Mouse (Mus musculus) mature B cell (primary cell): ENCODE results near the gene Tmx2.
"Not testable (repeated sequence)": the region's sequence is repeated elsewhere in the genome, so short reads cannot be mapped to it uniquely, and the experiment has no call there.

ENCODE experiments used
- in situ Hi-C: fragments of 300-500 bp; cut with MboI; formaldehyde crosslinking; loops from 2 replicates; pipeline ENCODE4 v1.14.3; 2019

Tmx2 gene

GRCm38 (mm10) chr2:84688080-84688844 lies 9.3 kb upstream of the Tmx2 start:
- in situ Hi-C loops: no loop called here

DNA sequence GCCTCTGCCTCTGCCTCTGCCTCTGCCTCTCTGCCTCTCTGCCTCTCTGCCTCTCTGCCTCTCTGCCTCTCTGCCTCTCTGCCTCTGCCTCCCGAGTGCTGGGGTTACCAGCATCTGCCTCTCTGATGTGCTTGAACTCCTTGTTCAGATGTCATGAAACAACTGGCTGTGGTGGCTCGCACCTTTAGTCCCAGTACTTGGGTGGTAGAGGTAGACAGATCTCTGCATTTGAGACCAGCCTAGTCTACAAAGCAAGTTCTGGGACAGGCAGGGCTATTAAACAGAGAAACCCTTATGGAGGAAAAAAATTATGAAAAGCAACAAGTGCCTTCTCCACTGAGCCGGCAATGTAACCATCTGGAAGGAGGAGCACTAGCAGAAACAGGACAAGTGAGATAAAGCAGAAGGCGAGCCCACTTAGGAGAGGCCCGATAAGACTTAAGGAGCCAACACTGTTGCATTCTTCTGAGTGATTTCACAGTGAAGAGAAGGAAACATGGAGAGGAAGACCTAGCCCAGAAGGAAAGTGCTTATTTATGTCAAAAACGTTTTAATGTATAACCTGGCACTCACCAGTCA lies 3.8 kb upstream of the Tmx2 start:
- in situ Hi-C loops: no loop called here

DNA sequence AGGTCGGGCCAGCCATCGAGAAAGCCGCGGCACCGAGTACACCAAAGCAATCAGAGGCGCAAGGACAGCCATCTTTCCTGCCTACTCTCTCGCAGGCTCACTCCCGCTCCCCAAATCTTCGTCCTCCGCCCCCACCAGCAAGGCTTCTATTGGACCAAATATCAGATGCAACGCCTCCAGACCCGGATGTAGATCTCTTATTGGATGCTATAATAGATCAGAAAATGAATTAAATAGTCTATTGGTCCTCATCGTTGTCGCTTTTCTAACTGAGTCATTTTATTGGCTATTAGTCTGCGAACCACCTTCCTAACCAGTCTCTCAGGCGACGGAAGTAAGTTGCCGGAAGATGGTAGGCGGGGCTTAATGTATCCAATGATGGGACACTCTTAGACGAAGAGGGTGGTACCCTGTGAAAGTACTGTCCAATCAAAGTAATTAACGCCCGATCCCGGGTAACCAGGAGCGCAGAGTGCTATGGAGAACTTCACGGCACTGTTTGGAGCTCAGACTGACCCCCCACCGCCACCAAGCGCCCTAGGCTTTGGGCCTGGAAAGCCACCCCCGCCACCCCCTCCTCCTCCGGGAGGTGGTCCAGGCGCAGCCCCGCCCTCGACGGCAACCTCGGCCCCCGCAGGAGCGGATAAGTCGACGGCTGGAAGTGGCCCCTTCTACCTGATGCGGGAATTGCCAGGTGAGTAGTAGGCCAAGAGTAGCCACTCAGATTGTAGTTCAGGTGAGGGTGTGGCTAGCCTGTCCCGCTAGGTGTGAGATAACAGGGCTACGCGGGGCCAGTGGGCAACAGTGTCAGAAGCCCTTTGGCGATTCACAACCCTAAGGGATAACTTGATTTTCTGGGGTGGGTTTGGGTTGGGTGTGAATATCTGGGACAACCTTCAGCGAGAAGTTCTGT lies 716 bp downstream of the Tmx2 start, which contains the start of the genes Gm28635 and Med19:
Gene Gm28635, minus strand, starts transcription at position 74 of the 913 bp plus-strand sequence.
Gene Med19, plus strand, starts transcription at position 435 of the 913 bp plus-strand sequence.
- in situ Hi-C loops: no loop called here

DNA sequence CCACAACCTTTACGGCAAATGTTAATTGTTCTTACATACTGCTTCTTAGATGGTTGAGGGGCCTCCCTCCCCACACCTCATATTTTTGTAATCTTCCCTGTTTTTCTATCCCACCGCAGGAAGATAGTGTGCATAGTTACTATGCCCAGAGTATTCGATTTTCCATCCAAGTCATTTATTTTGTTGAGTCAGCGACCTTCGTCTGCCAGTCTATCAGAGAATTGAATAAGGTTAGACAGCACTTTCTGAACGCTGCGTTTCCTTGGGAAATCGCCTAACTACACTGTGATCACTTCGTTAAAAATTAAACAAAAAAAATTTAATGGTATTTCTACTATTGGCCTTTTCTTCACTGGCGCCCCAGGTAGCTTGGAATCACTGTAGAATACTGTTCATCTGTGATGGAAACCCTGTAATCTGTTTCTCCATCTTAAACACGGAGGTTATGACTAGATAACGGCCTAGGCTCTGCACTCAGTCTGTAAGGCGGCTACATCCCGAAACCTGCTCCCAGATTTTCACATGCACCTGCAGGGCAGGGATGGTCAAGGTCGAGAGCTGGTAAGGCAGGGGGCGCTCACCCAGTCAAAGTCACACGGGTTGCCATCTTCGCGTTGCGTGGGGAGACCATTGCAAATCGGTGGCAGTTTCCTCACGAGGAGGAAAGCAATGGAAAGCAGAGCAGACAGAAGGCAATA lies 1.5 kb downstream of the Tmx2 start:
- in situ Hi-C loops: no loop called here

DNA sequence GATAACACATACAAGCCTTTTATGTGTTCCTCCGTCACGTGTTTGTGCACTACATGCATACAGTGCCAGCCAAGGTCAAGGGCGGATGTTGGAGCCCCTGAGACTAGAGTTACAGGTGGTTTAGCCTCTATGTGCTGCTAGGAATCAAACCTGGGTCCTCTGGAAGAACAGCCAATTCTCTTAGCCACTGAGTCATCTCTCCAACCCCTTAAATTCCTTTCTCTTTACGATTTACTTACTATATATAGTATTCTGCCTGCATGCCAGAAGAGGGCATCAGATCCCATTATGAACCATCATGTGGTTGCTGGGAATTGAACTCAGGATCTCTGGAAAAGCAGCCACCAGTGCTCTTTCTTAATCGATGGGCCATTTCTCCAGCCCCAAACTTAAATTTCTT lies 7.4 kb downstream of the Tmx2 start:
- in situ Hi-C loops: not testable (repeated sequence)

DNA sequence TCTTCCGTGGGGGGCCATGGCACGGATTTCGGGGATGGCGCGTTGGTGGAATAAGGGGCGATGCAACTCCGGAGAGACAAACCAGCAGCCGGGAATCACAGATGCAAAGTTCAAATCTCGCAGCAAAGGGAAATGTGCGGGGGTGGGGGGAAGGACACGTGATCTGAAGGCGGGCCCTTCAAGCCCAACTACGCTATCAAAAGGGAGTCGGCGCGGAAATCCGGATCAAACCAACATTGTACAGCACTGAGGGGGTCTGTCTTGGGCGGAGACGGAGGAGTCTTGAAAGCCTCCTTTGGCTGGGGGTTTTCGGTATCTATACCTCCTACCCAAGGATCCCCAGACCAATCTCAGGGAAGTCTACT lies 8.4 kb downstream of the Tmx2 start, which contains the start of gene Selenoh:
Gene Selenoh, minus strand, starts transcription at position 202 of the 365 bp plus-strand sequence.
- in situ Hi-C loops: no loop called here

DNA sequence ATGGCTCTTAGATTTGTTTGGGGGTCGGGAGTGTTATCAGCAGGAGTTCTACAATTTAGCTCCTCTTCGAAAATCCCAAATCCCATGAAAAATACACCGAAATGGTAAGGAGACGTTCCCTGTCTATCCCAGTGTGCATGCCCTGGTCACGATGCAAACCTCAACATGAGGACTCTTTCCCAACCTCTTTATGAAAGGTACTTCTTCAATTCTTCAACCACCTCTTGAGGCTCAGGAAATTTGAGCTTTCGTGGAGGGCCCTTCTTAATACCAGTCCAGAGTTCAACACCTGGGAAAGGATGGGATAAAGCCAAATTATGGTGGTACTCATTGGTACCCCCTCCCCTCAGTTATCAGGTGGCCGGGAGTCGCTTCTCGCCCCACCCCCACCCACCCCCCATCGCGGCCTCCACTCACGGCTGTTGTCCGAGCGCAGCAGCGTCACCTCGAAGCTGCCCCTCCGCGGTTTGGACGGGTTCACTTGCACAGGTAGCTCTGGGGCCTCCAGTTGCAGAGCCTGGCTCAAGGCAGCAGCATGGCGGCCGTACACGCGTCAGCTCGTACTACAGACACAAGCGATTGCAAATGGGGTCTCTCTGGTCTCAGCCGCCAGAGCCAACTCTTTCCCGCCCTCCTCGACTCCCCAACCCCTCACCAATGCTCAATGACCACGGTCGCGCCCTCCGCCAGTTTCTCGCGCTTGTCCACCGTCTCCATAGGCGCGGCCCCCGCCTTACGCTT lies 8.9 kb downstream of the Tmx2 start:
- in situ Hi-C loops: loop anchor here (10.0 kb wide), 1 partner anchor 205 kb away; no protein-coding TSS in a partner anchor

DNA sequence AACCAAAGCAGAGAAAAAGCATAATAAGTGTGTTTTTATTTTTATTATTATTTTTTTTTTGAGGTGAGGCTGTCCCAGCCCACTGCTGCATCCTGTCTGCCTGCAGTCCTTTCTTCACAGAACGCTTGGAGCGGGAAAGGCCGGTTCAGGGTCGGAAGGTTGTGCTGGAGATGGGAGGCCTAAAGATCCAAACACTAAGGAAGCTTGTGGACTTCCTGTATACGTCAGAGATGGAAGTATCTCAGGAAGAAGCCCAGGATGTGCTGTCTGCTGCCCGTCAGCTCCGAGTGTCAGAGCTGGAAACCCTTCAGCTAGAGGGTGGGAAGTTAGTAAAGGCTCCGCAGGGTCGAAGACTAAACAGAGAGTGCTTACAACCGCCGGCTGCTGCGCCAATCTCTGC lies 12.9 kb downstream of the Tmx2 start:
- in situ Hi-C loops: loop anchor here (10.0 kb wide), 1 partner anchor 201 kb away; no protein-coding TSS in a partner anchor

GRCm38 (mm10) chr2:84662866-84663265 lies 16.1 kb downstream of the Tmx2 start:
- in situ Hi-C loops: loop anchor here (5.0 to 10.0 kb wide), 2 partner anchors 46 to 198 kb away; no protein-coding TSS in a partner anchor

DNA sequence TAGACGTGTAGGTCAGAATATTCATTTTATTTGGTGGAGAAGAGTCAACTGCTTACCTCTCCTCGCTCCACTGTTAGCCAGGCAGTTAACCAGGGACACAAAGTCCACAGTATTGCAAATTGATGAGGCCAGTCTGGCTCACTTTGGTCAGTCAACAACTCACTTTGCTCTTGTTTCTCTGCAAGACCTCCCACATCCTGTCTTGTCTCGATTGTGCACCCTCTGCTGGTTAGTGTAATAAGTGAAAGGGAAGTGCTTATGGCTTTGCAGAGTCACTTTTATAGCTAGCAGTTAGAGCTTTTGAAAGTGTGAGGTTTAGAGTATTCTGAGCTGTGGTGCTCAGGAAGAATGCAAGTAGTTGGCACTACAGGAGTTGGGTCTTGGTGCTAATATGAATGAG lies 18.7 kb downstream of the Tmx2 start:
- in situ Hi-C loops: loop anchor here (5.0 to 10.0 kb wide), 2 partner anchors 43 to 195 kb away; no protein-coding TSS in a partner anchor

DNA sequence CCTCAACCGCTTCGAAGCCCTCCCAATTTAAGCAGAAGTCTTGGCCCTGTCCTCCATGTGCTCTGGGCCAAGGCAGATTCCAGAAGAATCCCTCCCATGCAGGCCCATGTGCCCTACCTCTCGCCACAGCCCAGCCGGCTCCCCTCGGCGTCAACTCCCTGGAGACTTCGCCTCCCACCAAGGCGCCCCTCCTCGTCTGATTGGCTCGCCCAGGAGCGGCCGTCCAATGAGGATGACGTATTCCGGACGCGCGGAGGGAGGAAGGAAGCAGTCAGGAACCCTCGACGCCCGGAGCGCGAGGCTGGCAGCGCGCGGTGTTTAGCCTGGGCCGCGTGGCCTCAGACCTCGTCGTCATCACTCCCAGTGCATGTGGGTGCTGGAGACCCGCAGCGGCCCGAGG lies 20.1 kb downstream of the Tmx2 start, which contains the start of gene Btbd18:
Gene Btbd18, plus strand, starts transcription at position 274 of the 400 bp plus-strand sequence.
- in situ Hi-C loops: no loop called here

DNA sequence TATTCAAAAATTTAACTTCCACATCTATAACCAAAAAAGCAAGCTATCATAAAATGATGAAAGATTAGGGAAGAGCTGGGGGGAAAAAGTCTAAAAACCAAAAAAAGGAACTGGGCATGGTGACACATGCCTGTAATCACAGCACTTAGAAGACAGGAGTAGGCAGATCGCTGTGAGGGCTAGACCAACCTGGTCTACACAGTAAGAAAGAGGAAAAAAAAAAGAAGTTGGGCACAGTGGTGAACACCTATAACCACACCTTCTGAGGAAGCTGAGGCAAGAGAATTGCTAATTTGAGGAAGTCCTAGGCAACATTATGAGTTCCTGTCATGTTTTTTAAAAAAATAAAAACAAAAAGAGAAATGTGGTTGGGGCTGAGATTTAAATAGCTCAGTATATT lies 23.1 kb downstream of the Tmx2 start:
- in situ Hi-C loops: no loop called here

DNA sequence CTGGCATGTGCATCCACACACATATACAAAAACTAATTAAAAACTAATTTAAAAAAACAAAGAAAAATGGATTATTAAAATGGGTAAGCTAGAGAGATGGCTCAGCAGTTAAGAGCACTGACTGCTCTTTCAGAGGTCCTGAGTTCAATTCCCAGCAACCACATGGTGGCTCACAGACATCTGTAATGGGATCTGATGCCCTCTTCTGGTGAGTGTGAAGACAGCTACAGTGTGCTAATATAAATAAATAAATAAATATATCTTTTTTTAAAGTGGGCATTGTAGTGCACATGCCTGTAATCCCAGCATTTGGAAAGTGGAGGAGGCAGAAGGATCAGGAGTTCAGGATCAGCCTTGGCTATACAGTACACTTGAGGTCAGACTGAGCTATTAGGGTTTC lies 25.6 kb downstream of the Tmx2 start:
- in situ Hi-C loops: no loop called here

DNA sequence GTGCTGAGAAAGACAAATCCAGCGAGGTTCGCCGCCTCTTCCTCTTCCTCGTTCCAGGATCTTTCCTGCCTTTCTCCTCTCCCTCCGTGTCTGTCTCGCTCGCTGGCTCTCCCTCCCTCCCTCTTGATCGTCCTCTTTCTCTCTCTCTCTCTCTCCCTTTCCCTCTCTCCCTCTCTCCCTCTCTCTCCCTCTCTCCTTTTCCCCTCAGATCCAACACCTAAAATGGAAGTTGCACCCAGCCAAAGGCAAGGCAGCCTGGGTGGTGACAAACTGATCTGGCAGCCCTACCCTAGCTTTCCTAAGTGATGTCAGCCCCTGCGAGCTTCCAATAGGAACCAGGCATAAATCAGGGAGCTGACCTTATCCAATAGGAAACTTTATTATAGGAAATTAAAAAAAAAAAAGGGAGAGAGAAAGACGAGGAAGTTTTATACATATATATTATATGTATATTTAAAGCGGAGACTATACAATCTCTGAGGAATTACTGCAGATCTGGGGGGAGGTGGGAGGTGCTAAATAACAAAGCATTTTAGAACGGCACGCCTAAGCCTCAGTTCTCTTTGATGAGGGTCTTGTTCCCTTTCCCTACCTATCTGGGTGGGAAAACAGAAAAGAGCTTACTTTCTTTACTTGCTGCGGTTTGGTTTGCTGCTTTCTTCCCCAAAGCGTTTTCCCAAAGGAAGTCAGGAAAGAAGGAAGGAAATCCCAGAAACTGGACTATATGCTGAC lies 28.3 kb downstream of the Tmx2 start, which contains the start of gene Ctnnd1:
Gene Ctnnd1, minus strand, starts transcription at position 302 of the 732 bp plus-strand sequence.
- in situ Hi-C loops: no loop called here

GRCm38 (mm10) chr2:84649674-84650073 lies 29.3 kb downstream of the Tmx2 start:
- in situ Hi-C loops: no loop called here

- in situ Hi-C loops: no loop called here
Observed at GRCm38 (mm10) chr2:84648369-84648768, 30.6 kb downstream of the Tmx2 start.

- in situ Hi-C loops: no loop called here
Observed at GRCm38 (mm10) chr2:84647051-84647568, 31.8 kb downstream of the Tmx2 start.

DNA sequence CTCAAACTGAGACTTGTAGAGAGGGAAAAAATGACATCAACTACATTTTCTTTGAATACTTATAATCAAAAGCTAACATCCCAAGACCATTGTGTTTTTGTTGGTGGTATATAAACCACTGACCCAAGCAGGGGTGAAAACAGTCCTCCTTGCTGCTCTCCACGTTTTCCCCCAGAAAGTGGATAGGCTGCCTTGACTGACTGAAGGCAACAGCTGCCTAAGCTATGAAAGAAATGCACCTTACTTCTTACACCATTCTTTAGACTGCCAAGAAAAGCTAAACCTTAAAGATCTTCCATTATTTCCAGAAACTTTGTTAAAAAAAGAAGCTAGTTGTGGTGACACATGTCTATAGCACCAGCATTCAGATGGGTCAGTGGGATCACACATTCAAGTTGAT lies 32.8 kb downstream of the Tmx2 start:
- in situ Hi-C loops: no loop called here

DNA sequence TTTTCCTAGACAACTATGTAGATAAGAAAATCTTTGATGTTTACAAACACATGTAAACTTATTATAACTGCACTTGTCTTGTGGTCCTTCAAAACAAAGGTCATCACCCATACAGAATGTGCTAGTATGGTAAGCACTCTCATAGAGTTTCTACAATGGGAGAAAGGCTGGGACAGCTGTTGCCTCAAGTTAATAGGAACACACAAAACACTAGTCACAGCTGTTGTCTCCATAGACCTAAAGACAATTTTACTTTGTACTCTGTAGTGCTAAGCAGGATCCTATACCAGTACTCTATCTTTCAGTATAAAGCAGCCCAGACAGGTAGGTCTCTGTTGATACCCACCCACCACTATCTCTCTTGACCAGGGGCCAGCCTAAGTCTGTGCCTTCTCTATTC lies 38.1 kb downstream of the Tmx2 start:
- in situ Hi-C loops: no loop called here
